Mouse (Mus musculus) spleen, adult 2 months (tissue): ENCODE data around the gene Nav3.

Experiments
- CTCF ChIP-seq: fragments of 200-500 bp; IDR thresholded peaks from 2 replicates; pipeline ENCODE4 v1.5.1; 2011; ENCODE audit warnings: mild to moderate bottlenecking, inconsistent platforms; ENCODE audit not compliant: insufficient read depth, insufficient read length, insufficient replicate concordance; ENCODE audit errors: extremely low read depth
- POLR2A ChIP-seq: fragments of 200-500 bp; IDR thresholded peaks from 2 replicates; pipeline ENCODE4 v1.6.1; 2011; ENCODE audit warnings: low read depth, low read length, inconsistent platforms

- TF ChIP-seq CTCF (no peak), POLR2A (no peak)
Measured at GRCm38 (mm10) chr10:110272818-110273217, 183.2 kb downstream of the Nav3 start.
